Mouse (Mus musculus): Measurements from ENCODE around the gene Rpain. TPM values are rescaled to one million over a fixed set of nuclear protein-coding genes. Genes with fewer than 3 reads are reported as not detected.

The Rpain gene
- 10 to 100 TPM; 39.6 to 41.3 TPM for total RNA-seq (2021)

DNA sequence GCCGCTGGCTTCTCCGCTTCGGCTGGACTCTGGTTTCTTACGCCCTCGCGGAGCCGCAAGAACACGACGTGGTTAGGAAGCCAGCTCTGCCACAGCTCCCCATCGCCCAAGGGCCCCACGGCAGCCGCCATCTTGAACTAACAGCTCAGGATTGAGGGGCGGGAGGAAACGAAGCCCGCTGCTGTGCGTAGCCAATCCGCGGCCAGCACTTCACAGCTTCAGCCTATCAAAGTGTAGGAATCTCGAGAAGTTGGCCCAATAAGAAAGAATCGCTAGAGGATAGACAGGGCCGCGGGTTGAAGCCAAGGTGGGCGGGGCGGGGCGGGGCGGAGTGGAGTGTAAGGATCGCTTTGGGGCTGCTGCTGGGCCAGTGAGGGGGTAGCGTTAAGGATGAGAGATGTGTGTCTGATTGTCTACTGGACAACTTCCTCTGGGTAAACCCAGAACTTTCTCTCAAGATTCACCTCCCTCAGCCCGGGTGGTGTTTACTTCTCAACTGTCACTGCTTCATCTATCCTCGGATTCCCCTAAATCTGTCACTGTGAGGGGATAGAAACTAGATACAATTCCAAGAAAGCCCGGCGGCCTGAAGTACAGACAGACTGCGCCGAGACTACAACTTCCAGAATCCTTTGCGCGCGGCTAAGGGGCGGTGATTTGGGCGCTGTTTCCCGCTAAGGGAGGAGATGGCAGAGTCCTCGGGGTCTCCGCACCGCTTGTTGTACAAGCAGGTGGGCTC is at the start of gene Rpain, which contains the start of gene Nup88:
Gene Rpain, plus strand, starts transcription at position 393 of the 739 bp plus-strand sequence.
Gene Nup88, minus strand, starts transcription at position 153 of the 739 bp plus-strand sequence.
- peak; percentile 91 to 92 for DNase-seq

DNA sequence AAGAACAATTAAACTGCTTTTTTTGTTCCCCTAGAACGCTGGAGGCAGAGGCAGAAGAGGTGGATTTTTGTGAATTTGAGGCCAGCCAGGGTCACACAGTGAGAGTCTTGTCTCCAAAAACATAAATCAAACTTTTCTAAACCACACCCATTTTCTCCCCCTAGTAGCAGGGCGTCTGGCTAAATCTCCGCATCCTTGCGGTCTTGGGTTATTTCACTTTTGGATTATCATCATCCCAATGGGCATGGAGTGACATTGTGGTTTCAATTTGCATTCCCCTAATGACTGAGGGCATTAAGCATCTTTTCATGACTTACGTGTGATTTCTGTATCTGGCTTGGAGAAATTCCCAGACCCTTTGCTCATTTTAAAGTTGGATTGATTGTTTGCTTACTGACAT is 38.6 kb upstream of the Rpain start:
- DNase-seq, result no peak

DNA sequence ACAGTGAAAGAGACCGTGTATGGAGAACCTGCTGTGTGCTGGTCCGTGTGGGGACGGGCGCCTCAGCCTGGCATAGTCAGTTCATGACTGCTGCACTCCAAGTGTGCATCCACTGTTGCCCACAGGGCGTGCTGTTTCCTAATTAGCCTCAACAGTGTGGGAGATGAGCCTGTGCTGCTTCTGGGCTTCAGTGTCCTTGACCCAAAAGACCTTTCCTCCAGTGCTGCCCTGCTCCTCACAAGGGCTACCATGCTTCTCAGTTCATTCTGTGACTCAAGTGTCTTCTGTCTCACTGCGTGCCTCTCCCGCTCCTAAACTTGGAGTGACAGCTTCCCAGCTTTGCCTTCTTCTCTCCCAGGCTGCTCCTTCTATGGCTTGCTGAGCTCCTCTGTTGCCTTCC is 34.7 kb upstream of the Rpain start:
- DNase-seq, result no peak

DNA sequence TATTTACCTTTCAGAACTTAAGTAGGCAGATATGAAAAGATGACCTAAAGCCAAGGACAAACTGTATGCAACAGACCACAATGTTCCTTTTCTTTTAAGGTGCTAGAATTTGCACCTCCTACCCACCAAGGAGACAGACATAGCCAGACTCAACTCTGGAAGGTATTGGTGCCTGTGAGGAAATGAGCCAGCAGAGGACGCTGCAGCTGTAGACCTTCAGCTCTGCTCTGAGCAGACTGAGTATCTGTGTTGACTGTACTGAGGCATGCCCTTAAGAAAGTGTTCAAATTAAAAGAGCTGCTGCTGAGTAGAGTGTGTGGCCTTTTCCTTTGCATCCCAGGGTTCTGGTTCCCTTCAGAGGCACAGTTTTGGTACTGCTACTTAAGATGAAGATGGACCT is 27.4 kb upstream of the Rpain start:
- DNase-seq, result no peak

DNA sequence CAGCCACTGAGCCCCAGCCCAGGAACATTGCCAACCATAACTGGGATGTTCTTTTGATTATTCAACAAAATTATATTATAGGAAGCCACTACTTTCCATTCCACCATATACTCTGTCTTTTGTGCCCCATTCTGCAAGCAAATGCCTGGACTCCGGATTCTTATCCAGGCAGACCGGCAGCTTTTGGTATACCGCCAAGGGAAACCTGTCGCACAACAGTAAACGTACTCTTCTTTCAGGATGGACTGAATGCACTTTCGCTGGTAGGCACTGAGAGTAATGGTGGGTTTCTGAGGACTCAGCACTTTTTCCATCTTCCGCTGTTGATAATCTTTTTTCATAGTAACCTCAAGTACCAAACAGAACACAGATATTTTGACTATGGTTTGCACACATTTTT is 26.4 kb upstream of the Rpain start:
- no peak for DNase-seq

DNA sequence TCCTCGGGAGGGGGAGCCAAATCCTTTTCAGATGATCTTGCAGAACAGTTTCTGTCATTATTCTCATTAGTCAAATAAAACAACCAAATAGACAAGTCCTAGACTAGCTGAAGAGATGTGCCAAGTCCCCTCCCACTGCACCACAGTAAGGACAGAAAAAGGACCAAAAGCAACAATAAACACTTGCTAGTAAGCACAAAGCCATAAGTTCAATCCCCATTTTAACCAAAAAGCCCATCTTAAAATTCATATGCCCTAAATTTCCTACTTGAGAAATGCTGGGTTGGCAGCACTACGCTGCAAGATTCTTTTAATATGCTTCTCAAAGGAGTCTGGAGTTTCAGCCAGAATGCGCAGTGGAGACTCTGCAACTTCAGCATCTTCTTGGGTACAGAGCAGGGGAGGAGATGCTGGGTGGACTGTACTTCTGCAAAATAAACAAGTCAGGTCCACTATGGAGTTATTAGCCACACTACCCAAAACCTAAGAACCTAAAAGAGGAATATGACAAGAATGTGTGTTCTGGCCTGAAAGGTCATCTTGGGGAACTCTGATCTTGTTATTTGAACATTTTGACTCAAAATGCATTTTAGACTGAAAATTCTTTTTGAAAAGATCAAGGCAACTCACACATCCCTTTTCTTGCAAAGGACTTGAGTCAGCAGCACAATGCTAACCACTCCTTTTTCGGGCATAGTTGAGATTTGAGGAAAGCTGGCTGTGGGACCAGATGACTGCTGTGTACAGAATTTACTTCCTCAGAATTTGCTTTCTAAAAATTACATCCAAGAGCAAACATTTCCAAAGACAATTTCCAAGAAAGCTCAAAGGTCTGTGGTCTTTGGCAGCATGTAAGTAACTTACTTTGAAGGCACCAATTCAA is 24.8 kb upstream of the Rpain start:
- no peak for DNase-seq

DNA sequence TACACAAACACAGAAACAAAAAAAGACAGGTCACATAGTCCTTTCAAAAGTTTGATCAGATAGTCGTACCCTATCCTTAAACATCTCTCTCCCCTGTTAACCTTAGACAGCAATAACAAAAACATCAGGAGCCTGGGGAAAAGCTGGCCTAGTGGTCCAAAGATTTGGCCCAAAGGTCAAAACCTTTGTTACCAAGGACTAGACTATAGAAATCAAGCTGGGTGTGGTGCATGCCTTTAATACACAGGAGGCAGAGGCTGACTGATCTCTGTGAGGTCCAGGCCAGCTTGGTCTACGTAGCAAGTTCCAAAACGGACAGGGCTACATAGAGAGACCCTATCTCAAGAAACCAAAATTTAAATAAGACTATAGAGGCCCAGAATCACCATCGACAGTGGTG is 15.3 kb upstream of the Rpain start:
- no peak for DNase-seq

DNA sequence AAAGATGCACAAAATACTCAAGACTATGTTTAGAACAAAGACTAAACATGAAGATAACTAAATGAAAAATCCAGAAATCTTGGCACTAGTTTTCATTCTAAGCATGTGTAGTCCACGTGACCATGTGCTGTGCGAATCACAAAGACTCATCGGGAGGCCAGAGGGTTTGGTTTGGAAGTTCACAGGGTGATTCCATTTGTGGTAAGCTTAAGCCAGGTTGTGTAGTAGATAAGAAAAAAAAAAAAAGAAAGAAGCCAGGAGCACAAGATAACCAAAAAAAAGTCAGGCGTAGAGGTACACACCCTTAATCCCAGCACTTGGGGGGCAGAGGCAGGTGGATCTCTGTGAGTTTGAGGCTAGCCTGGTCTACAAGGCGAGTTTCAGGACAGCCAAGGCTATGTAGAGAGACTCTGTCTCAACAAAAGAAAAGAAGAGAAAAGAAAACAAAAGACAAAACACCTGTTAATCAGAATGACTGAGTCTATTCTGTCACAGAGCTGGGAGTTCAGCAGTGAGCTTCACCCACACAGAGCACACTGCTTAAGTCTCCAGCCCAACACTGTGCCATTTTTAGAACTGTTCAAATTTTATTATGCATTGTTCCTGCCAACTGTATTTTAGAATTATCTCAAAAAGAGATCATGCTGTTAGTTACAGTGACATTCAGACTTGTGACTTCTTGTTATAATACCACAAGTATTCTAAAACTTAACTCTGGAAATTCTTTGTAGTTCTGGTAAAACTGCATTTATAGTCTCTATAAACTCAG is 9.0 kb upstream of the Rpain start:
- DNase-seq, result no peak

DNA sequence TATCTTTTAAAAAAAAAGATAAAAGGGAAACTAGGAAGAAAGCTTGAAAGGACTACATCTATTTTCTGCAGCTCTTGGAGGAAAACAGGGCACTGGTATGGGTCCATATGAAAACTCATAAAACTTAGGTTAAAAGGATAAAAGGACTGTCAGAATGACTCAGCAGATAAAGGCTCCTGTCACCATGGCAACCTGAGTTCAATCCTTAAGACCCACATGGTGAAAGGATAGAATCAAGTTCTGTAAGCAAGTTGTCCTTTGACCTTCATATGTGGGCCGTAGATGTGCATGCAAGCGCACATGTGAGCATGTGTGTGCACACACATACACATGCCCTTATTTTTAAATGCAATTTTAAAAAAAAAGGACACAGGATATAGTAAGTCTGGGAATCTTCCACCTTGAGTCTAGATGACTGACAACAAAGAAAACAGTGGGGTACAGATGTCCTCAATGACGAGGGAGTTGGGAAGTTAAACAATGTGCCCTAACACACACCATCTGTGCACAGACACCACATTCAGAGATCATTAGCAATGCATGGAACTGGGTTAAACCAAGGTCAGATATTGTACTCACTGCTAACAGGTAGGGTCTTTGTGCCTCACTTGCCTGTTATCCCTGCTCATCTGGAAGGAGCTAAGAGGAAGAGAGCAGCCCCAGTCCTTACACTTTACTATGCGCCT is 5.6 kb upstream of the Rpain start:
- DNase-seq, result no peak

DNA sequence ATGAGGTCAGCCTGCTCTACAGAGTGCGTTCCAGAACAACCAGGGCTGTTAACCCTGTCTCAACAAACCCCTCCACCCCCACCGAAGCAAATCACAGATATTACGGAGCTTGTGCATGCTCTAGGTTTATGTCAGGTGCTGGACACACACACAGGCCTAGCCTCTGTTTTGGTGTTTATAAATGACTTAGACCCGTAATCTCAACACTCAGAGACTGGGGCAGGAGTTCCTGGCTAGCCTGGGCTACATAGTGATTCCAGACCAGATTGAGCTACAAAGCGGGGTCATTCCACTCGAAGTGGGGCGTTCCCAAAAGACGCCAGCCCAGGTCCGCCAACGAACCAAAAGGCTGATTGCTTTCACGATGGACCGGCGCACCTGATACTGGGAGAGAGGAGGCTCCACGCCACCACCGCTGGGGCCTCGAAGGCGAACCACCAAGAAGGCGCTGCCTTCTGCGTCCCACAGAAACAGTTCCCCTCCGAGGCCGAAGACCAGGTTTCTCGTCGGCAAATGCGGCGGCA is 680 bp upstream of the Rpain start:
- no peak for DNase-seq

DNA sequence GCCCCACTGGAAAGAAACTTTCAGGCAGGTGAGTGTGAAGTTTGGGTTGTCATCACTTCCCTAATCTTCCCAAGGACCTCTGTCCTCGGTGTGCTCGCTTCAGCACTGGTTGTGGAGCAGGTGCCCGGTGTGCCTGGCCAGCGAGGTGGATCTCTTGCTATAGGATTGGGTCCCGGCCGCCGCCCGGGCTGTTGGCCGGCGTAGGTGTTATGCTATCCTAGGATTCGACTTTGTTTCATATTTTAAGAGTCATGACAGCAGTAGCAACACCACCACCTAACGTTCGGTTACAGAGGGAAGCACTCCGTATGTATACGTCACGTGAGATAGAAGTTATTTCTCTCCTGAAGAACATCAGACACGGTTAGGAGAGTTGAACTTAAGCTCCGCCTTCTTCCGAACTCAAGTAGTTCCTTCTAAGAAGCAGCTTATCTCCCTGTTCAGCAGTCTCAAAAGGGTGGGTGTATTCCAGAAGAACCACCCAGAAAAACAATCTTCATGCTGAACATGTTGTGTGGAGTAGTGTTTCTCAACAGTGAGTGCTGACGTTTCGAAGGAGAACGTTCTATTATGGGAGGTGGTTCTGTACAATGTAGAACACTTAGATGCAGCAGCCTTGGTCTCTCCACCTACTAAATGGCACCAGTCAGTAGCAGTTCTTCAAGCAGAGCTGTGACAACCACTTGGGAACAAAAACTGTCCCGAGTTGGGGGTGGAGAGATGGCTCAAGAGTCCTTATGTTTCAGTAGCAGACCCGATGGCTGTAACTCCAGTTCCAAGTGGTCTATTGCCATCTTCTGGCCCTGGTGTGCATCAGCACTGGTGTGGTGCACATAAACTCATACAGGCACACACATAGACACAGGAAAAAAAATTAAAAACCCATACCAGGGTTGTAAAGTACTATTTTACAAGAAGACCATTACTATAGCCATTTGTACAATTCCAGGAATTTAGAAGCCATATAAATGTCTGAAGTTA is 837 bp downstream of the Rpain start:
- DNase-seq, result no peak

DNA sequence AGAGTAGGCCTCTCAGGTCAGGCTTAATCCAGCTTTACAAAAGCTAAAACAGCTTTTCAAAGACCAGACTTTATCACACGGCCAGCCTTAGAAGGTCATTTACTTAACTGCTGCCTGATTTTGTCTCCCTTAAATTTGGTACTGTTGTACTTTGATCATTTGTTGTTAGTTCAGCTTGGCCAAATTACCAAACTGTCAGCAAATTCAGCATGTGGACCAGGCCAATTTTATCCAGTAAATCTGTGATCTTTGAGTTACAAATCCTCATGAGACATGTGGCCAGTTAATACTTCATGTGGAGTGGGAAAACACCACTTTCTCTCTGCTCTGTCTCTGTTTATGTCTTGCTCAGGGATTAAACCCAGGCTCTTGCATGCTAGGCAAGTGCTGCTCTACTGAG is 2.6 kb downstream of the Rpain start:
- DNase-seq, result no peak

DNA sequence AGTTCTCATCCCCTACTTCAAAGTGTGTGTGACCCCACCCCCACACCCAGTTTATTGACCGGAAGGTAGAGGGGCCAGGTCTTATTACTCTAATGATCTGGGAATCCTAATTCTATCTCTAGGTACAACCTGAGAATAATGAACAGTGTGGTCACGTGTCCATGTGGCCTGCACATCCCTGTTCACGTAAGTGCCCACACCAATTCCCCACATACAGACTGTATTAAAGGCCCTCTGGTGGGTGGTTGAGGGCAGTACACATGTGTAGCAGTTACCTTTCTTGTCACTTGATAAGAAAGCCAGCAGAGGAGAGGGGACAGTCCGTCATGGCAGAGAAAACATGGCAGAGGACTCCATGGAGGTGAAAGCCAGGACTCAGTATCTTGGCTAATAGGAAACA is 3.9 kb downstream of the Rpain start:
- no peak for DNase-seq

DNA sequence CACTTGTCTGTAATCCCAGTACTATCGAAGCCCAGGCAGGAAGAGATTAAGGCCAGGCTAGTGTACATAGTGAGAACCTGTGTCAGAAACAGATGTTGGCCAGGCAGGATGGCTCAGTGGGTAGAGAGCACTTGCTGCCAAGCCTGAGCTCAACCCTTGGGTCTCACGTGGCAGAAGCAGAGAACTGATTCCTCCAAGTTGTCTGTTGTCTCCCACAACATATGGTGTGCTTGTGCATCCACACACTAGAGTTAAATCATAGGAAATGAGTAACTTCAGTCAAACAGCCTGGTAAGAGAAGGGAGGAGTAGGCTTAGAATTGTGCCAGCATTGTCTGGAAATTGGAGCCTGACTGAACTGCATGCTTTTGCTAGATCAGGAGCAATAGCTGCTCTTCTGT is 5.2 kb downstream of the Rpain start:
- peak; percentile 27 to 37 for DNase-seq

DNA sequence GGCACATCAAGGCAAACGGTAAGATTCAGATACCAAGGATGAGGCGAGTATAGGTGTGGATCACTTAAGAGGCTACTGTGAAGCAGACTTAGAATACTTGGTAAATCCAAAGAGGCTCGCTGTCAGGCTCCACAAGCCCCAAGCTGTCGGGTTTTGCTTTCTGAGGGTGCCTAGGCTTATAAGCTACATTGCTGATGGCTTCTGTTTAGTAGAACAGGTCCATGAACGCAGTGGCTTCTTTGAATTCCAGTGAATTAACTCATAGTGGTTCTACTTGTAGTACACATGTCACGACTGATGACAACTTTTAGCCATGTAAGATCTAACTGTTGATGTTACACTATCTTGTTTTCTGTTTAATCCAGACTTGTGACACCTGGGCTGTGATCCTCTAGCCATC is 7.3 kb downstream of the Rpain start:
- DNase-seq, result no peak

DNA sequence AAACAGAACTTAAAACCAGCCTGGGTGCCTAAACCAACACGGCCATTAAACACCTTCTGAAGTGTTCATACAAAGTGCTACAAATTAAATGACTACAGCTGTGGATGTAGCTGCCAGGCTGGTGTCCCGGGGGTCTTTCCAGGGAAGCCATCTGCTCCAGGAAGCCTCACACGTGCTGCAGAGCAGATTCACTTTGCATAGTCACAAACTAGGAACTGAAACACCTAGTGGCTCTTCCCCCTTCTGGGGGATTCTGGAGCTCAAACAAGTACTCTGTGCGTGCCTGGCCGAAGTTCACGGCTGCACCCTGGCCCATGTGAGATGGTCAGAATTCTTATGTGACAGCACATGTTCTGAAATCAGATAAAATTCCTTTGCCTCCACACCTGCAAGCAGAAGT is 10.2 kb downstream of the Rpain start:
- DNase-seq, result no peak

DNA sequence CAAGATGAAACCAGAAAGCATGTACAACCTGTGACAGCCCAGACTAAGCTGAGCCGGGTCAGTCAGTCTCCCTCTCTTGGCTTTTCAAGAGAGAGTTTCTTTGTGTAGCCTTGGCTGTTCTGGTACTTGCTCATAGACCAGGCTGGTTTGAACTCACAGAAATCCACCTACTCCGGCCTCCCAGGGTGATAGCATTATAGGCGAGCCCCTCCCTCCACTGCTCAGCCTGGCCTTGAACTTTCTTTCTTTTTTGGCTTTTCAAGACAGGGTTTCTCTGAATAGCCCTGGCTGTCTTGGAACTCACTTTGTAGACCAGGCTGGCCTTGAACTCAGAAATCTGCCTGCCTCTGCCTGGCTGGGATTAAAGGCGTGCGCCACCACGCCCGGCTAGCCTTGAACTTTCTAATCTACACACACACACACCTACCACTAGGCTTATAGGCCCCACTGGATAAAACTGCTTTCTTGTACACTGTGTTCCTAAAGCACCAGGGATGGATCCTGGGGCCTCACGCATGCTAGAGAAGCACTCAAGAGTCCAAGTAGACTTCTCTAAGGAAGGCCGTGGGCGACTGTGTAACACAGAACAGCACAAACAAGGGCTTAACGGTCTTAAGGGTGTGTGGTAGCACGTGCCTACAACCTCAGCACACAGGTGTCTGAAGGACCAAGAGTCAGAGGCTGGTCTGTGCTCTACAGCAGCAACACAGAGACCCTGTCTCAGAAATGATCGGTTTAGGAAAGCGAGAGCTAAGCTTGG is 10.9 kb downstream of the Rpain start:
- DNase-seq, result no peak

DNA sequence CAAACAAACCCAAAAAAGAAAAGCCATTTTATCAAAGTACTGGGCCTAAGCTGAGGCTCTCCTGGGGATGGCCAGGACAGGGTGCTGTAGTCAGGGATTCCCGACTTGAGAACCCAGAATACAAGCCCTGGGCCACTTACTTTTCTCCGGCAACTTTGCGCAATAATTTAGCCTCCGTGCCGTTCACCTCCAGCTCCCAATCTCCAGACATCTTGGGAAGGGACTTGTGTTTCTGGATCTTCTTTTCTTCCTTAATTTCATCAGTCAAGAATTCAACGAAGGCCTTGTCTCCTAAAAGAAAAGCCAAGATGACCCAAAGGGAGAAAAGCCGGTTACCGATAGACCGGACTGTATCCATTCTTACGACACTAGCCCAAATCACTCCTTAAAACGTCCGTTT is 12.0 kb downstream of the Rpain start:
- no peak for DNase-seq

DNA sequence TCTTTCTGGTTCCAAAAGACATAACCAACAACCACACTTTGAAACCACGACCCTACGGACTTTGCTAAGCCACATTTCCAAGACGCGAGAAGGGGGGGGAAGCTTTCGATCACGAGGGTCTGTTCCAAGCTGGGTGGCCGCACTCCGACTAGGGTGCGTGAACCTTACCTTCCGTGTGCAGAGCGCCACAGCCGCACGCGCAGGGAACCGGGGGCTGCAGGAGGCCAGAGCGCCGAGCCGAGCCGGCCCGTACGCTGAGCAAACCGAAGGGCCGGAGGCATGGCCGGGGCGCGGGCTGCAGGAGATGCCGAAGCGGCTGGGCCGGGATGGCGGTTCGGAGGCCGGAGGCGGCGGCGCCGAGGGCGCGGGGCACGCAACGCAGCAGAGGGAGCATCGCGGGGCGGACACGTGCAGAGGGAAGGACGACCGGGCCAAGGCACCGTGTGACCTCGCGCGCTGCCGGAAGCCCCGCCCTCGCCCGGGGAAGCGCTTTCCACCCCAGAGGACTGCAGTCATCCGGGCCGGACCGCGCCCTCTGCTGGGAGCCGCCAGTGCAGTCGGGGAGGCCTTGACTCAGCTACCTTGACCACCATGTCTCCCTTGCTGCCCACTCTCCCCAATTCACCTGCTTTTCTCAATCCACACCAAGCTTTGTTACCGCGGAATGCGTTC is 12.7 kb downstream of the Rpain start, which contains the start of gene C1qbp:
Gene C1qbp, minus strand, starts transcription at position 470 of the 672 bp plus-strand sequence.
- DNase-seq, result peak; percentile 91 to 92

All from layer of hippocampus, postnatal 36 days (tissue).